Mouse (Mus musculus) neural tube, embryonic 11.5 days (tissue): ENCODE measurements at regions not wholly inside any gene's neighbourhood (a gene's known extent, or its start where the extent isn't known, plus 50 kb on each side); places are given as distances from the start of the nearest gene placed in this dataset.
A peak's percentile ranks its signal among the peaks of the same experiment; 100 is the strongest.
"Not testable (repeated sequence)": the region's sequence is repeated elsewhere in the genome, so short reads cannot be mapped to it uniquely, and the experiment has no call there.

ENCODE experiments used
- ATAC-seq: fragments of 200-750 bp; cut with Nextera tagmentation; 2 replicates; pipeline ENCODE4 v1.8.0; 2017; ENCODE audit warnings: moderate number of reproducible peaks, mild to moderate bottlenecking, moderate TSS enrichment, moderate library complexity; ENCODE audit not compliant: insufficient read depth, low FRiP score, low TSS enrichment
- DNase-seq: peaks from one replicate; pipeline ENCODE4 v3.0.0-alpha.2; 2015; ENCODE audit warnings: low spot score
- H3K27ac ChIP-seq: fragments of 300-500 bp; sonication (generic); 2 replicates; pipeline ENCODE4 v1.5.1; 2014; ENCODE audit warnings: low read depth, mild to moderate bottlenecking, low read length
- H3K27me3 ChIP-seq: fragments of 300-500 bp; sonication (generic); 2 replicates; pipeline ENCODE4 v1.6.1; 2014; ENCODE audit warnings: mild to moderate bottlenecking, low read length, mixed read lengths; ENCODE audit not compliant: control insufficient read depth, insufficient read depth
- H3K36me3 ChIP-seq: fragments of 300-500 bp; sonication (generic); 2 replicates; pipeline ENCODE4 v1.6.1; 2014; ENCODE audit warnings: mild to moderate bottlenecking, low read length, moderate library complexity, mixed read lengths; ENCODE audit not compliant: control insufficient read depth, insufficient read depth
- H3K4me1 ChIP-seq: fragments of 300-500 bp; sonication (generic); 2 replicates; pipeline ENCODE4 v1.6.1; 2014; ENCODE audit warnings: low read length, mixed read lengths; ENCODE audit not compliant: control insufficient read depth, insufficient read depth
- H3K4me2 ChIP-seq: fragments of 300-500 bp; sonication (generic); 2 replicates; pipeline ENCODE4 v1.6.1; 2014; ENCODE audit warnings: low read depth, mild to moderate bottlenecking, moderate library complexity
- H3K4me3 ChIP-seq: fragments of 300-500 bp; sonication (generic); 2 replicates; pipeline ENCODE4 v1.5.1; 2014; ENCODE audit warnings: low read depth, low read length
- H3K9ac ChIP-seq: fragments of 300-500 bp; sonication (generic); 2 replicates; pipeline ENCODE4 v1.6.1; 2014; ENCODE audit warnings: mild to moderate bottlenecking, low read length
- H3K9me3 ChIP-seq: fragments of 300-500 bp; sonication (generic); 2 replicates; pipeline ENCODE4 v1.6.1; 2016; ENCODE audit warnings: low read length; ENCODE audit not compliant: control insufficient read depth
- WGBS: fragments of 180-500 bp; shearing (Covaris S2); extraction: QIAGEN DNeasy Blood & Tissue Kit; methylation state at CpG from one replicate; pipeline ENCODE4 v1.1.7; 2014; 5-methylcytosine and 5-hydroxymethylcytosine counted together

GRCm38 (mm10) chr1:30588885-30589284 is 284.8 kb downstream of the Phf3 start:
- WGBS: 61% methylated on average over 3 of the region's 3 CpGs
- no peak for DNase-seq
- H3K9ac ChIP-seq: no peak overlapping the region

GRCm38 (mm10) chr1:30588336-30588735 is 285.4 kb downstream of the Phf3 start:
- H3K36me3 ChIP-seq: no peaks in the 10 kb centered on the region
- no peak overlapping the region for H3K4me3 ChIP-seq
- ATAC-seq (no peak), DNase-seq (no peak)
- no peaks in the 10 kb centered on the region for H3K4me1 ChIP-seq
- 90% methylated on average over 4 of the region's 4 CpGs for WGBS
- no peak overlapping the region for H3K27ac ChIP-seq
- no peak overlapping the region for H3K4me2 ChIP-seq
- no peaks in the 10 kb centered on the region for H3K27me3 ChIP-seq
- H3K9ac ChIP-seq: no peak overlapping the region
- H3K9me3 ChIP-seq: no peaks in the 10 kb centered on the region

More at GRCm38 (mm10) chr1:30588885-30589284, 284.8 kb downstream of the Phf3 start:
- no peak for ATAC-seq
- Histone ChIP-seq H3K27ac (no peak overlapping the region), H3K4me2 (no peak overlapping the region), H3K27me3 (no peaks in the 10 kb centered on the region), H3K36me3 (no peaks in the 10 kb centered on the region), H3K4me3 (no peak overlapping the region), H3K4me1 (no peaks in the 10 kb centered on the region), H3K9me3 (no peaks in the 10 kb centered on the region)

- H3K27ac ChIP-seq: no peak overlapping the region
- H3K36me3 ChIP-seq: no peaks in the 10 kb centered on the region
- H3K4me2 ChIP-seq: no peak overlapping the region
- DNase-seq: peak; percentile 61
- no peaks in the 10 kb centered on the region for H3K9me3 ChIP-seq
- H3K9ac ChIP-seq: no peak overlapping the region
- H3K27me3 ChIP-seq: no peaks in the 10 kb centered on the region
- peak; percentile 46; the same call in 1 of the 2 replicates for ATAC-seq
- no peak overlapping the region for H3K4me3 ChIP-seq
- WGBS: 8% methylated on average over 4 of the region's 4 CpGs
- H3K4me1 ChIP-seq: no peaks in the 10 kb centered on the region
Measured at GRCm38 (mm10) chr1:30584806-30585205, 288.9 kb downstream of the Phf3 start.

GRCm38 (mm10) chr1:30583860-30584259 is 289.9 kb downstream of the Phf3 start:
- Histone ChIP-seq H3K4me1 (no peaks in the 10 kb centered on the region), H3K4me2 (no peak overlapping the region), H3K9me3 (no peaks in the 10 kb centered on the region), H3K9ac (no peak overlapping the region), H3K4me3 (no peak overlapping the region), H3K27me3 (no peaks in the 10 kb centered on the region), H3K36me3 (no peaks in the 10 kb centered on the region), H3K27ac (no peak overlapping the region)
- ATAC-seq: peak; percentile 10; the same call in 1 of the 2 replicates
- DNase-seq: no peak
- 82% methylated on average over 6 of the region's 6 CpGs for WGBS

- Histone ChIP-seq H3K4me1 (no peaks in the 10 kb centered on the region), H3K27ac (no peak overlapping the region), H3K4me3 (no peak overlapping the region), H3K36me3 (no peaks in the 10 kb centered on the region), H3K4me2 (no peak overlapping the region), H3K9ac (no peak overlapping the region), H3K9me3 (no peaks in the 10 kb centered on the region), H3K27me3 (no peaks in the 10 kb centered on the region)
- DNase-seq (no peak), ATAC-seq (no peak)
- 84% methylated on average over 6 of the region's 6 CpGs for WGBS
Measured at GRCm38 (mm10) chr1:30564757-30565156, 309.0 kb downstream of the Phf3 start.

- not testable (repeated sequence) for H3K4me3 ChIP-seq, H3K27ac ChIP-seq, H3K27me3 ChIP-seq, ATAC-seq, H3K9me3 ChIP-seq, H3K9ac ChIP-seq, H3K4me1 ChIP-seq, H3K4me2 ChIP-seq, H3K36me3 ChIP-seq, DNase-seq
- 30% methylated on average over 4 of the region's 4 CpGs for WGBS
Measured at GRCm38 (mm10) chr1:30548761-30549160, 325.0 kb downstream of the Phf3 start.

GRCm38 (mm10) chr1:30540088-30540698 is 333.5 kb downstream of the Phf3 start:
- Histone ChIP-seq H3K4me3 (no peak overlapping the region), H3K4me1 (no peaks in the 10 kb centered on the region), H3K9me3 (no peaks in the 10 kb centered on the region), H3K27me3 (no peaks in the 10 kb centered on the region), H3K9ac (no peak overlapping the region), H3K4me2 (no peak overlapping the region), H3K36me3 (no peaks in the 10 kb centered on the region), H3K27ac (no peak overlapping the region)
- 88% methylated on average over 13 of the region's 13 CpGs for WGBS
- ATAC-seq (no peak), DNase-seq (no peak)

- no peak overlapping the region for H3K9ac ChIP-seq
- no peaks in the 10 kb centered on the region for H3K4me1 ChIP-seq
- 61% methylated on average over 11 of the region's 11 CpGs for WGBS
- H3K9me3 ChIP-seq: no peaks in the 10 kb centered on the region
- H3K27me3 ChIP-seq: no peaks in the 10 kb centered on the region
- H3K36me3 ChIP-seq: no peaks in the 10 kb centered on the region
- ATAC-seq: no peak
- no peak overlapping the region for H3K27ac ChIP-seq
- no peak overlapping the region for H3K4me3 ChIP-seq
- no peak overlapping the region for H3K4me2 ChIP-seq
- peak; percentile 13 for DNase-seq
Measured at GRCm38 (mm10) chr1:30536989-30537975, 336.4 kb downstream of the Phf3 start.
